Mouse (Mus musculus) heart, adult 2 months (tissue): ENCODE results near the gene Ankmy1.

Source experiments
- CTCF ChIP-seq: fragments of 200-600 bp; IDR thresholded peaks from 2 replicates; pipeline ENCODE4 v1.8.1; 2022; ENCODE audit warnings: antibody characterized with exemption, mild to moderate bottlenecking, moderate library complexity
- EP300 ChIP-seq: fragments of 200-500 bp; IDR thresholded peaks from 2 replicates; pipeline ENCODE4 v1.6.1; 2011; ENCODE audit warnings: low read depth, low read length, control low read depth; ENCODE audit not compliant: insufficient read depth
- POLR2A ChIP-seq: fragments of 200-500 bp; IDR thresholded peaks from 2 replicates; pipeline ENCODE4 v1.6.1; 2011; ENCODE audit warnings: mild to moderate bottlenecking, low read depth, low read length, control low read depth; ENCODE audit not compliant: insufficient read depth

DNA sequence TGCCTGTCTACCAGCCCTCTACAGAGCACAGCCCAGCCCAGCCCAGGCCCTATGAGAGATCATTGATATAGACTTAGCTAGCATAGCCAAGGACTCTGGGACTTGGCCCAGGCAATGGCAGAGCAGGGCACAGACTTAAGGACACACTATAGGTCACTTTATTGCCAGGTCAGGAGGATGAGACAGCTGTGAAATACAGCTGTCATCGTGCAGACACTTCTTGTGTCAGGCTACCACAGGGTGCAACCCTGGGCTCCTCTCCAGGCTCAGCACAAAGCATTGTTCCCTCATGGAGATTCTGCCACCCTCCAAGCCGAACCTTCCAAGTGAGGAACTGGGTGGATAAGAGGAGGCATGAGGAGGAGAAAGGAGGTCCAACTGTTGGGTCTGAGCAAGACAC, 32.7 kb downstream of the Ankmy1 start:
- TF ChIP-seq POLR2A (no peak), CTCF (no peak), EP300 (no peak)
